ENCODE assay signal across 16 mouse cellular contexts in genomic region chr8:15311509-15311908, GRCm38 (mm10).
"Had no signal": no experiment of that assay in that cellular context is flagged by ENCODE, and none has a peak within 500 bp of the region (broad histone marks: within the 10 kb centered on the region; RNA-seq: fewer than 3 reads in every experiment).

No protein-coding gene starts in this region.

- H3K27me3 ChIP-seq: kidney, embryonic 15.5 days; limb, embryonic 12.5 days; liver, embryonic 13.5 days; lung, embryonic 15.5 days; megakaryocyte, embryonic 14.5 days; stomach, embryonic 15.5 days had no signal

- H3K9ac ChIP-seq: kidney, embryonic 15.5 days; limb, embryonic 12.5 days; liver, embryonic 13.5 days; liver, postnatal 0 days; lung, embryonic 15.5 days; stomach, embryonic 15.5 days had no signal

- H3K4me1 ChIP-seq: kidney, embryonic 15.5 days; limb, embryonic 12.5 days; liver, embryonic 13.5 days; lung, embryonic 15.5 days; megakaryocyte, embryonic 14.5 days; stomach, embryonic 15.5 days had no signal

- H3K4me2 ChIP-seq: kidney, embryonic 15.5 days; limb, embryonic 12.5 days; liver, embryonic 13.5 days; lung, embryonic 15.5 days; midbrain, embryonic 11.5 days; stomach, embryonic 15.5 days had no signal

- H3K4me3 ChIP-seq: kidney, embryonic 15.5 days; left cerebral cortex, adult 2 months; limb, embryonic 12.5 days; liver, embryonic 13.5 days; lung, embryonic 15.5 days; megakaryocyte, embryonic 14.5 days; stomach, embryonic 15.5 days had no signal

- H3K27ac ChIP-seq: kidney, embryonic 15.5 days; left cerebral cortex, adult 2 months; limb, embryonic 12.5 days; liver, embryonic 13.5 days; lung, embryonic 15.5 days; macrophage; stomach, embryonic 15.5 days had no signal

- H3K36me3 ChIP-seq: kidney, embryonic 15.5 days; limb, embryonic 12.5 days; liver, embryonic 13.5 days; lung, embryonic 15.5 days; stomach, embryonic 15.5 days had no signal

- DNase-seq: kidney, postnatal 14 days; liver; liver, embryonic 13.5 days; liver, postnatal 0 days; lung, postnatal 14 days; thymus, adult 2 months; thymus, postnatal 25 days had no signal

- ATAC-seq: liver, postnatal 0 days; midbrain, embryonic 16.5 days had no signal

- H3K9me3 ChIP-seq: kidney, embryonic 15.5 days; limb, embryonic 12.5 days; liver, embryonic 13.5 days; lung, embryonic 15.5 days; stomach, embryonic 15.5 days had no signal
